Mouse (Mus musculus) C2C12 (cell line): ENCODE data around the gene Ldhb. TPM values are rescaled to one million over a fixed set of nuclear protein-coding genes. Genes with fewer than 3 reads are reported as not detected.
A peak's percentile ranks its signal among the peaks of the same experiment; 100 is the strongest.

Source experiments
- H3K27me3 ChIP-seq: one replicate; pipeline ENCODE4 v1.6.1; 2011; ENCODE audit not compliant: control insufficient read depth, insufficient read depth, insufficient read length
- H3K36me3 ChIP-seq: one replicate; pipeline ENCODE4 v1.6.1; 2011; ENCODE audit not compliant: control insufficient read depth, insufficient read depth
- H3K4me3 ChIP-seq: one replicate; pipeline ENCODE4 v1.5.1; 2011; ENCODE audit warnings: mild to moderate bottlenecking, control low read depth; ENCODE audit not compliant: poor library complexity, insufficient read depth, severe bottlenecking
- H3K79me2 ChIP-seq: one replicate; pipeline ENCODE4 v1.6.1; 2011; ENCODE audit not compliant: control insufficient read depth, insufficient read depth
- H3K79me3 ChIP-seq: one replicate; pipeline ENCODE4 v1.6.1; 2011; ENCODE audit warnings: low read depth, control low read depth
- H3ac ChIP-seq: one replicate; pipeline ENCODE3; 2011; ENCODE audit warnings: low read depth; ENCODE audit not compliant: control insufficient read depth, insufficient read length
- CEBPB ChIP-seq: IDR thresholded peaks from one replicate; pipeline ENCODE4 v1.6.1; 2011; ENCODE audit warnings: low read depth, mild to moderate bottlenecking, control low read depth, moderate library complexity
- CTCF ChIP-seq: IDR thresholded peaks from one replicate; pipeline ENCODE4 v1.5.1; 2011; ENCODE audit not compliant: control insufficient read depth, insufficient read depth, insufficient read length
- FOSL1 ChIP-seq: IDR thresholded peaks from one replicate; pipeline ENCODE4 v1.8.0; 2011; ENCODE audit warnings: mild to moderate bottlenecking, low read length; ENCODE audit not compliant: poor library complexity, insufficient read depth, severe bottlenecking
- MAX ChIP-seq: IDR thresholded peaks from one replicate; pipeline ENCODE4 v1.6.1; 2011; ENCODE audit warnings: mild to moderate bottlenecking, control low read depth
- MYOD1 ChIP-seq: IDR thresholded peaks from one replicate; pipeline ENCODE4 v1.6.1; 2011; ENCODE audit warnings: low read depth; ENCODE audit not compliant: control insufficient read depth, insufficient read length
- MYOG ChIP-seq: IDR thresholded peaks from one replicate; pipeline ENCODE4 v1.6.1; 2011; ENCODE audit not compliant: control insufficient read depth, insufficient read length; ENCODE audit errors: extremely low read depth
- USF1 ChIP-seq: IDR thresholded peaks from one replicate; pipeline ENCODE4 v1.6.1; 2011; ENCODE audit warnings: low read depth, mild to moderate bottlenecking, control low read depth, moderate library complexity
- long read RNA-seq, 2 experiments: library from polyadenylated mRNA; unstranded; transcript quantifications; one replicate each; pipeline ENCODE4 v2.0.0; 2019 to 2020
- polyA plus RNA-seq: library from polyadenylated mRNA; unstranded; fragments of >200 nt; fragmentation: generic; extraction: Trizol; gene quantifications from one replicate; pipeline ENCODE4 v1.2.1, GENCODE M21; 2012; ENCODE audit warnings: missing spikeins

The Ldhb gene
- 29.3 TPM for polyA plus RNA-seq
- long read RNA-seq, experiment 1, transcript Ldhb-201 (8 exons, 1,304 nt), result major isoform, 21 of 24 reads
- long read RNA-seq, experiment 1, partial matches to known transcripts, result 1 of 24 reads
- long read RNA-seq, experiment 1, other reads (novel, unspliced or antisense), result 2 of 24 reads
- long read RNA-seq, experiment 2, transcript Ldhb-201 (8 exons, 1,304 nt), result major isoform, 16 of 16 reads
- long read RNA-seq, experiment 2, partial matches to known transcripts, result 0 of 16 reads
- long read RNA-seq, experiment 2, other reads (novel, unspliced or antisense), result 0 of 16 reads

DNA sequence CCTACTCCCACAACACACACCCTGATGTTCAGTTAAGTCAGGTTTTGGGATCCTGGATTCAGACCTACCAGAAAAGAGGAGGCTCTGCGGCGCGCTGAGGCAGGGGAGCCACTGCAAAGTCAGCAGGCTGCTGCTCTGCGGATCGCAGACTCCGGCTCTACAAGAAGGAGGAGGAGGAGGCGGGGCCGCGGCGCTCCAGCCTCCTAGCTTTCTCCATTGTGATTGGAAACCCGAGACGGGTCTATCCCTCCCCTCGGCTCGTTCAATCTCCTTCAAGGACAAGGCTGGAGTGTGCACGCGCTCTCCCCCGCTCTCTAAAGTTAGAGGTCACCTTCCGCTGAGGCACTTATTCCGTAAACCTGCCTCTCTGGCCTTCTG lies at the start of gene Ldhb:
Ldhb (minus strand) TSS at position 173 of the 378 bp plus-strand sequence.
- TF ChIP-seq MYOG, result no peak
- TF ChIP-seq FOSL1, result no peak
- TF ChIP-seq MAX, result no peak
- no peak for TF ChIP-seq MYOD1
- TF ChIP-seq CTCF, result no peak
- TF ChIP-seq CEBPB, result no peak
- no peak for TF ChIP-seq USF1
- Histone ChIP-seq H3K79me3 (no peaks in the 10 kb centered on the region), H3K79me2 (no peaks in the 10 kb centered on the region), H3ac (peak within 1 kb of the TSS; percentile 38), H3K36me3 (no peaks in the 10 kb centered on the region), H3K4me3 (peak within 1 kb of the TSS; percentile 3), H3K27me3 (no peaks in the 10 kb centered on the region)

DNA sequence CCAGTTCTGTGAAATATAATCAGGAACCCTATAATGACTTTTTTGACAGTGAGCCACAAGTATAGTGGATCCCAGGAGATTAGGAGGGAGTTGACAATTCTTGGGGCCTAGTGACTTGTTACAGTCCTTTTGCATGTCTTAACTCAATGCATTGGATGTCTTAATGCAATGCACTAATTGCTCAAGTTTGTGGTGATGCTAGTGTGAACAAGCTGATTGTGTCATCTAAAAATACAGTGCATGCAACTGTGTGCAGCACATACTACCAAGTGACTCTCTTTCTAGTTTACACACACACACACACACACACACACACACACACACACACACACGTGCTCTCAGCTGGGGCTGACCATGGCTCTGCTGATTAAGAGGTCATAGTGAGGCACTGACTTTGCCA lies 48.2 kb upstream of the Ldhb start:
- H3K79me2 ChIP-seq, result no peaks in the 10 kb centered on the region
- TF ChIP-seq MAX (no peak), CTCF (no peak), MYOD1 (no peak), FOSL1 (no peak), MYOG (no peak), USF1 (no peak), CEBPB (no peak)
- no peaks in the 10 kb centered on the region for H3K27me3 ChIP-seq

DNA sequence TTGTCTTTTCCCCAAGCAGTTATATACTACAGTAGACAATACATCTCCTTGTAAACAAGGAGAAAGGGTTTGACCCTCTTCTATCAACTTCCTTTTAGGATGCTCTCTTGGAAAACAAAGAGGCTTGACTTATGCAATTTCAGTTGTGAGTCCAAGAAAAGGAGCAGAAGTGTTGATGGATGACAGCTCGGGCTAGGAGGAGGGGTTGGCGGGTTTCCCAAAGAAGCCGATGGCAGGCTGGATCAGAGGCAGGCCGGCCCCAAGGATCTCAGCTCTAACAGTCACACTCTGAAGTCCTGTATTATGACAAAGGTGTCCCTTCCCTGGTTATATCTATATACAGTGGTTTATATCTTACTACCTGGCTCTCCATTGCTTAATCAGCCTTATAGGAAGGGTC lies 43.7 kb upstream of the Ldhb start:
- H3K4me3 ChIP-seq, result no peak overlapping the region
- H3K27me3 ChIP-seq, result no peaks in the 10 kb centered on the region

More for the DNA sequence above, 48.2 kb upstream of the Ldhb start:
- no peaks in the 10 kb centered on the region for H3K36me3 ChIP-seq
- no peaks in the 10 kb centered on the region for H3K79me3 ChIP-seq
- H3K4me3 ChIP-seq, result no peak overlapping the region
- no peak overlapping the region for H3ac ChIP-seq

DNA sequence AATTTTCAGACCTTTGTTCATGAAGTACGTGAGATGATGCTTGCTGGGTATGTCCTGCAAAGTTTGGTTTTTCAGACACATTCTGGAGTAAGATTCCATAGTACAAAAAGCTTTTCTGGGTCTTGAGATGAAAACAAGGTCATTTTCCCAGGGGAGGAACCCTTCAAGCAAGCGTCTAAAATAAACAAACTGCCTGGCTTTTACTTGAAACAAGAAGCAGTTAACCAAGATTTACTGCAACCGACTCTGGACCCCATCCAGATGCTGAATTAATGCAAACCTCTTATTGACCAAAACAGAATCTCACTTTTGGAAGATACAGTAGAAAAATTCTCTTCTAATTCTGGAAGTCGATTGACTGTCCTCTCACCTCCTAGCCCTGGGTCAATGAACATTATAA lies 43.1 kb upstream of the Ldhb start:
- H3K79me2 ChIP-seq, result no peaks in the 10 kb centered on the region
- no peaks in the 10 kb centered on the region for H3K79me3 ChIP-seq
- H3ac ChIP-seq, result no peak overlapping the region
- H3K4me3 ChIP-seq, result no peak overlapping the region
- TF ChIP-seq CEBPB (no peak), MYOG (no peak), CTCF (no peak), MAX (no peak), MYOD1 (no peak), FOSL1 (no peak), USF1 (no peak)
- no peaks in the 10 kb centered on the region for H3K36me3 ChIP-seq
- H3K27me3 ChIP-seq, result no peaks in the 10 kb centered on the region

More for the DNA sequence above, 43.7 kb upstream of the Ldhb start:
- Histone ChIP-seq H3K79me3 (no peaks in the 10 kb centered on the region), H3K36me3 (no peaks in the 10 kb centered on the region), H3K79me2 (no peaks in the 10 kb centered on the region), H3ac (no peak overlapping the region)
- TF ChIP-seq CTCF, result no peak
- TF ChIP-seq MYOD1, result no peak
- TF ChIP-seq FOSL1, result no peak
- no peak for TF ChIP-seq MAX
- TF ChIP-seq CEBPB, result no peak
- TF ChIP-seq USF1, result no peak
- no peak for TF ChIP-seq MYOG

DNA sequence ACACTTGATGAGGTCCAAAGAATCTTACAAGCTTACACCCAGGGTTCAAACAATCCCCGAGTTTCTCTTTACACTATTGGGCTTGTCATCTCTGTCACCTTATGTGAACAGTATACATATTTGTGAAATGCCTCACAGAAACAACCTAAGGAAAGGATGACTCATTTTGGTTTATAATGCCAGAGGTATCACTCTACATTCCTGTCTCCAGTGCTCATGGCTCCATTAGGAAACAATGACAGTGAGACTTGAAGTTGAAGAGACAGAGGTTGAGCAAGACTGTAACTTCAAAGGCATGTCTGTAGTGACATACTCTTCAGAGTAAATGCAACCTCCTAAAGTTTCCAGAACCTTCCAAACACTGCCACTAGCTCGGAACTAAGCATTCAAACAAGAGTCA lies 40.6 kb upstream of the Ldhb start:
- no peak overlapping the region for H3K4me3 ChIP-seq
- no peak overlapping the region for H3ac ChIP-seq
- no peaks in the 10 kb centered on the region for H3K36me3 ChIP-seq
- TF ChIP-seq USF1, result no peak
- no peak for TF ChIP-seq MYOG
- no peak for TF ChIP-seq MAX
- TF ChIP-seq CEBPB, result peak; percentile 88
- no peak for TF ChIP-seq MYOD1
- TF ChIP-seq CTCF, result no peak
- TF ChIP-seq FOSL1, result peak; percentile 55
- no peaks in the 10 kb centered on the region for H3K79me3 ChIP-seq
- H3K79me2 ChIP-seq, result no peaks in the 10 kb centered on the region
- no peaks in the 10 kb centered on the region for H3K27me3 ChIP-seq

DNA sequence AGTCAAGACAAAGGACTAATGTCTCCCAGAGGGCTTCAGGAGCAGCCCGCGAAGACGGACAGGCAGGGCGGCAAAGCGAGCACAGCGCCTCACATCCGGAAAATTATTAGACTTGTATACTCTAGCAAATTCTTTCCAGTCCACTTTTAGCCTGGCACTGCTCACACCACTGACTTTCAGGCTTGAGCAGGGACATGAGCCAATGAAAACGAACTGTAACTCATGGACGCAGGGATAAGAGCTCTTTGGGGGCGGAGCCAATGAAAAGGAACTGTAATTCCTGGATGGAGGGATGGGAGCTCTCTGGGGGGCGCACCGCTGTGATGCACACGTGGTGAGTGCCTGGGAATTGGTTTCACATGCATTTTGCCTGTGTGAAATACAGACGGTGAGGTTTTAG lies 37.4 kb upstream of the Ldhb start:
- Histone ChIP-seq H3K4me3 (no peak overlapping the region), H3K27me3 (no peaks in the 10 kb centered on the region), H3K36me3 (no peaks in the 10 kb centered on the region)

More for the DNA sequence above, 37.4 kb upstream of the Ldhb start:
- no peaks in the 10 kb centered on the region for H3K79me2 ChIP-seq
- no peaks in the 10 kb centered on the region for H3K79me3 ChIP-seq
- TF ChIP-seq USF1, result no peak
- TF ChIP-seq MYOD1, result no peak
- no peak overlapping the region for H3ac ChIP-seq
